Mouse (Mus musculus) intestine, embryonic 16.5 days (tissue): ENCODE data around the gene Sez6l. TPM values are rescaled to one million over a fixed set of nuclear protein-coding genes. Genes with fewer than 3 reads are reported as not detected.
A peak's percentile ranks its signal among the peaks of the same experiment; 100 is the strongest.

ENCODE experiments used
- ATAC-seq: fragments of 200-750 bp; cut with Nextera tagmentation; 2 replicates; pipeline ENCODE4 v1.8.0; 2017; ENCODE audit warnings: moderate TSS enrichment, moderate library complexity
- H3K27ac ChIP-seq: fragments of 300-500 bp; sonication (generic); 2 replicates; pipeline ENCODE4 v1.5.1; 2014; ENCODE audit warnings: mild to moderate bottlenecking, low read length
- H3K27me3 ChIP-seq: fragments of 300-500 bp; sonication (generic); replicated peaks from 2 replicates; pipeline ENCODE4 v1.6.1; 2014; ENCODE audit warnings: low read length, control low read depth, mixed read lengths; ENCODE audit not compliant: control insufficient read depth, insufficient read depth
- H3K36me3 ChIP-seq: fragments of 300-500 bp; sonication (generic); 2 replicates; pipeline ENCODE4 v1.6.1; 2014; ENCODE audit warnings: low read length, control low read depth; ENCODE audit not compliant: control insufficient read depth, insufficient read depth
- H3K4me1 ChIP-seq: fragments of 300-500 bp; sonication (generic); 2 replicates; pipeline ENCODE4 v1.6.1; 2014; ENCODE audit warnings: low read length, control low read depth, mixed read lengths; ENCODE audit not compliant: control insufficient read depth, insufficient read depth
- H3K4me2 ChIP-seq: fragments of 300-500 bp; sonication (generic); 2 replicates; pipeline ENCODE4 v1.6.1; 2014; ENCODE audit warnings: low read depth, low read length, control low read depth
- H3K4me3 ChIP-seq: fragments of 300-500 bp; sonication (generic); 2 replicates; pipeline ENCODE4 v1.5.1; 2014; ENCODE audit warnings: mild to moderate bottlenecking, low read length
- H3K9ac ChIP-seq: fragments of 300-500 bp; sonication (generic); 2 replicates; pipeline ENCODE4 v1.6.1; 2014; ENCODE audit warnings: low read depth, low read length
- H3K9me3 ChIP-seq: fragments of 300-500 bp; sonication (generic); 2 replicates; pipeline ENCODE4 v1.6.1; 2016; ENCODE audit warnings: low read length, control low read depth; ENCODE audit not compliant: control insufficient read depth
- WGBS: fragments of 180-500 bp; shearing (Covaris S2); extraction: QIAGEN DNeasy Blood & Tissue Kit; methylation state at CpG from one replicate; pipeline ENCODE4 v1.1.7; 2014; 5-methylcytosine and 5-hydroxymethylcytosine counted together
- polyA plus RNA-seq: library from polyadenylated mRNA; unstranded; fragments of >200 nt; fragmentation: Nextera tagmentation; extraction: Ambion mirVana; gene quantifications from 2 replicates; pipeline ENCODE4 v1.2.1, GENCODE M21; 2015

Gene Sez6l
- polyA plus RNA-seq, 1 experiment from 2014 or later = 1.5 TPM

DNA sequence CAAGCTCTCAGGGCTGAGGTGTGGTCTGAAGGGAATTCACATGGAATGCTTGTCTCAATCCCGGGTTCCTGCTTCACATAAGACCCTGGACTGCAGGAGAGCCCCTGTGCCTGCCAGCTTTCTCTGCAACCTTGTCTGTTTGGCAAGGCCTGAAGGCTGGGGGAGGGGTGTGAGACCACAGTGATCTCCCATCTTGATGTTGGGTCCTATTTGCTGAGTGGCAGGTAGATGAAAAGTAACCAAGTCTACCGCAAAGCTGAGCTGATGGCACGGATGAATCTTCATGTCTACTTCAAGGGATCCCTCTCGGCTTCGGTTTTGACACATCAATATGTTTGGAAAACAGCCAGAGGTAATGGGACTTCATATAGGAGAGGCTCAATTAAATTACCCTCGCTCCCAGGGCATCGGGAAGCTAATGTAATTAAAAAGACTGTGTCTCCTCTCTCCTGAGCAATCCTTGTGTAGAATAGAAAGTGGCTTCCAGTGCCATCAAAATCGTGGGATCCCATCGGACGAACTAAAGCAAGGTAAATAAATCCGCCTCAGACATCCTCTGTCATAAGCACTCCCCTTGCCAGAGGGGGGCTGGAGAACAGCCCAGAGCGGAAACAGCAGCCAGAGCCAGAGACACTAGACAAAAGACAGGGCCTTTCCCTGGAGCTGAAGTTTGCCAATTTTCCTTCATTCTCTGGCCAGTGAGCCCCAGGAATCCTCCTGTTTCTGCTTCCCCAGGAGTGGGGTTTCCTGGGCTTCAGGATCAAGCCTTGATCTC lies 28.0 kb downstream of the Sez6l start:
- no peaks in the 10 kb centered on the region for H3K27me3 ChIP-seq
- ATAC-seq = peak; percentile 46; the same call in 1 of the 2 replicates
- H3K27ac ChIP-seq = peak overlapping the region; percentile 54; the same call in 1 of the 2 replicates
- H3K4me1 ChIP-seq = 0 out of 2 replicates have a peak, but pooled peaks cover 2% of the 10 kb centered on the region
- H3K4me3 ChIP-seq = no peak overlapping the region
- no peak overlapping the region for H3K9ac ChIP-seq
- 35% methylated on average over 12 of the region's 12 CpGs for WGBS
- no peak overlapping the region for H3K4me2 ChIP-seq
- no peaks in the 10 kb centered on the region for H3K36me3 ChIP-seq
- H3K9me3 ChIP-seq = no peaks in the 10 kb centered on the region

- 64% methylated on average over 6 of the region's 6 CpGs for WGBS
- no peaks in the 10 kb centered on the region for H3K27me3 ChIP-seq
- H3K4me3 ChIP-seq = no peak overlapping the region
- no peaks in the 10 kb centered on the region for H3K36me3 ChIP-seq
- H3K9ac ChIP-seq = no peak overlapping the region
- no peak overlapping the region for H3K27ac ChIP-seq
- H3K4me2 ChIP-seq = no peak overlapping the region
- H3K9me3 ChIP-seq = no peaks in the 10 kb centered on the region
- 0 out of 2 replicates have a peak, but pooled peaks cover 2% of the 10 kb centered on the region for H3K4me1 ChIP-seq
- no peak for ATAC-seq
These were observed 30.2 kb downstream of the Sez6l start for GRCm38 (mm10) chr5:112546771-112547170.

- 46% methylated on average over 3 of the region's 3 CpGs for WGBS
- no peak overlapping the region for H3K27ac ChIP-seq
- ATAC-seq = no peak
These were observed 38.7 kb downstream of the Sez6l start for GRCm38 (mm10) chr5:112538295-112538694.

GRCm38 (mm10) chr5:112535868-112536267 lies 41.1 kb downstream of the Sez6l start:
- Histone ChIP-seq H3K9ac (no peak overlapping the region), H3K4me2 (no peak overlapping the region), H3K4me3 (no peak overlapping the region), H3K4me1 (no peaks in the 10 kb centered on the region), H3K9me3 (peaks cover 5% of the 10 kb centered on the region; the same call in 1 of the 2 replicates), H3K36me3 (no peaks in the 10 kb centered on the region), H3K27me3 (no peaks in the 10 kb centered on the region), H3K27ac (no peak overlapping the region)
- WGBS = 69% methylated on average over 12 of the region's 12 CpGs
- no peak for ATAC-seq

More at GRCm38 (mm10) chr5:112538295-112538694, 38.7 kb downstream of the Sez6l start:
- Histone ChIP-seq H3K4me2 (no peak overlapping the region), H3K4me1 (no peaks in the 10 kb centered on the region), H3K27me3 (no peaks in the 10 kb centered on the region), H3K9me3 (no peaks in the 10 kb centered on the region), H3K9ac (no peak overlapping the region), H3K4me3 (no peak overlapping the region), H3K36me3 (no peaks in the 10 kb centered on the region)

DNA sequence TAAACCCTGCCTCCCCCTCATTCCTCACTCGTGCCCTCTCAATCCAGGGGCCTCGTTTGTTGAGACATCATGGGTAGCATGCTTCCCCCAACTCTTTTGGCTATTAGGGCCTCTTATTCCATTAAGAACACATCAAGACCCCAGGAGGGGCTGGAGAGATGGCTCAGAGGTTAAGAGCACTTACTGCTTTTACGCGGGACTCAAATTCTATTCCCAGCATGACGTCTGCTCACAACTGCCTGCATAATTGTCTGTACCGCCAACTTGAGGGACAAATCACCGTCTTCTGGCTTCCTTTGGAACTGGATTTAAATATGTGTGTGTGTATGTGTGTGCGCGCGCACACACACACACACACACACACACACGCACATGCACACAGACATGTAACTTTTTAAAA lies 42.8 kb downstream of the Sez6l start:
- H3K9ac ChIP-seq = no peak overlapping the region
- H3K36me3 ChIP-seq = no peaks in the 10 kb centered on the region
- H3K4me2 ChIP-seq = no peak overlapping the region
- H3K27ac ChIP-seq = no peak overlapping the region
- H3K4me3 ChIP-seq = no peak overlapping the region
- H3K4me1 ChIP-seq = no peaks in the 10 kb centered on the region
- H3K9me3 ChIP-seq = peaks cover 5% of the 10 kb centered on the region; the same call in 1 of the 2 replicates
- ATAC-seq = no peak
- no peaks in the 10 kb centered on the region for H3K27me3 ChIP-seq
- WGBS = 55% methylated on average over 11 of the region's 11 CpGs

DNA sequence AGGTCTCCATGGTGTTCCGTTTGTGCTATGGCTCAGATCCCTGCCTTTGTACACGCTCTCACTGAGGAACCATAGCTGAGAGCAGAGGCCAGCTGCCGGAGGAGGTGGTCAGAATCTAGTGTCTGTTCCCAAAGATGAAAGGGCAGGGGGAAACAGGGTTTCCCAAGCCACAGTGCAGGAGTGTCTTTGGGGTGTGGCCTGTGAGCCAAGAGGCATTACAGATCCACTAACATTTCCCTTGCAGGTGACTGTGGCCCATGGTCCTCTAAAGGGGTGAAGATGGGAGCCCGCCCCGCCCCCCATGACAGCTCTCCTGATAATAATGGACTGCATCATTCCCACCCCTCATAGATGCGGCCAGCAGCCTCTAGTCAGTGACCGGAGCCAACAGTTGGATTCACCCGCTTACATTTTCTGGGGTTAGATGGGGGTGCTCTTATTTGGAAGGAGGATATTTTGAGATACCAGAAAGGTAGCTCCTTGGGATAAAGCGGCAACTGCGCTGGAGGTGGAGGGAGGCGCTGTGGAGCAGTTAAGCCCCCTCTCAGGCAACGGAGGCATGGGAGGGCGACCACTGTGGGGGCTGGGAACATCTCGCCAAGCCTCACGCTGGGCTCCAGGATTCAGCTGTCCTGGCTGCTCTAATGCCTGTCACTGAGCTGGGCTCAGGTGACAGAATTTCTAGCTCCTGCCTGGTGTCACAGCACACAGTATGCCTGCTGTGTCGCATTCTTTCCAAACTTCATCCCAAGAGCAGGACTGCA lies 43.5 kb downstream of the Sez6l start:
- H3K4me2 ChIP-seq = no peak overlapping the region
- H3K9ac ChIP-seq = no peak overlapping the region
- H3K4me1 ChIP-seq = no peaks in the 10 kb centered on the region
- H3K27ac ChIP-seq = no peak overlapping the region
- peaks cover 5% of the 10 kb centered on the region; the same call in 1 of the 2 replicates for H3K9me3 ChIP-seq
- H3K27me3 ChIP-seq = no peaks in the 10 kb centered on the region
- WGBS = 55% methylated on average over 16 of the region's 16 CpGs
- H3K4me3 ChIP-seq = no peak overlapping the region
- no peaks in the 10 kb centered on the region for H3K36me3 ChIP-seq
- no peak for ATAC-seq

GRCm38 (mm10) chr5:112532894-112533293 lies 44.1 kb downstream of the Sez6l start:
- ATAC-seq = no peak
- peaks cover 5% of the 10 kb centered on the region; the same call in 1 of the 2 replicates for H3K9me3 ChIP-seq
- no peak overlapping the region for H3K4me3 ChIP-seq
- H3K4me2 ChIP-seq = no peak overlapping the region
- H3K27ac ChIP-seq = no peak overlapping the region
- H3K36me3 ChIP-seq = no peaks in the 10 kb centered on the region
- 84% methylated on average over 5 of the region's 5 CpGs for WGBS
- H3K4me1 ChIP-seq = no peaks in the 10 kb centered on the region
- no peaks in the 10 kb centered on the region for H3K27me3 ChIP-seq
- H3K9ac ChIP-seq = no peak overlapping the region

GRCm38 (mm10) chr5:112532210-112532609 lies 44.8 kb downstream of the Sez6l start:
- Histone ChIP-seq H3K4me1 (no peaks in the 10 kb centered on the region), H3K27ac (no peak overlapping the region), H3K9me3 (peaks cover 5% of the 10 kb centered on the region; the same call in 1 of the 2 replicates), H3K4me3 (no peak overlapping the region), H3K4me2 (no peak overlapping the region), H3K9ac (no peak overlapping the region), H3K27me3 (no peaks in the 10 kb centered on the region), H3K36me3 (no peaks in the 10 kb centered on the region)
- 68% methylated on average over 8 of the region's 8 CpGs for WGBS
- ATAC-seq = no peak

GRCm38 (mm10) chr5:112531111-112531510 lies 45.9 kb downstream of the Sez6l start:
- ATAC-seq = no peak

More at GRCm38 (mm10) chr5:112531111-112531510, 45.9 kb downstream of the Sez6l start:
- Histone ChIP-seq H3K27ac (no peak overlapping the region), H3K4me1 (no peaks in the 10 kb centered on the region), H3K4me2 (no peak overlapping the region), H3K4me3 (no peak overlapping the region), H3K9me3 (peaks cover 5% of the 10 kb centered on the region; the same call in 1 of the 2 replicates), H3K9ac (no peak overlapping the region), H3K36me3 (no peaks in the 10 kb centered on the region), H3K27me3 (no peaks in the 10 kb centered on the region)
- 75% methylated on average over 8 of the region's 8 CpGs for WGBS
